Mouse (Mus musculus) olfactory bulb, adult 2 months (tissue): ENCODE measurements around the gene Il17re. TPM values are rescaled to one million over a fixed set of nuclear protein-coding genes. Genes with fewer than 3 reads are reported as not detected.
A peak's percentile ranks its signal among the peaks of the same experiment; 100 is the strongest.

Source experiments
- H3K27ac ChIP-seq: fragments of 200-500 bp; 2 replicates; pipeline ENCODE4 v1.5.1; 2012; ENCODE audit warnings: low read depth, low read length; ENCODE audit not compliant: insufficient read depth
- H3K4me1 ChIP-seq: fragments of 200-500 bp; 2 replicates; pipeline ENCODE4 v1.6.1; 2012; ENCODE audit warnings: low read length; ENCODE audit not compliant: control insufficient read depth, insufficient read depth
- H3K4me3 ChIP-seq: fragments of 200-500 bp; 2 replicates; pipeline ENCODE4 v1.5.1; 2012; ENCODE audit warnings: mild to moderate bottlenecking, low read depth, low read length, moderate library complexity; ENCODE audit not compliant: insufficient read depth
- CTCF ChIP-seq: fragments of 200-500 bp; IDR thresholded peaks from 2 replicates; pipeline ENCODE4 v1.5.1; 2012; ENCODE audit warnings: low read depth, mild to moderate bottlenecking, low read length, moderate library complexity; ENCODE audit not compliant: insufficient read depth
- POLR2A ChIP-seq: fragments of 200-500 bp; IDR thresholded peaks from 2 replicates; pipeline ENCODE4 v1.6.1; 2012; ENCODE audit warnings: mild to moderate bottlenecking, low read depth, low read length, moderate library complexity; ENCODE audit not compliant: insufficient read depth
- WGBS: fragments of 180-500 bp; shearing (Covaris S2); methylation state at CpG from one replicate; pipeline ENCODE4 v1.1.7; 2018; 5-methylcytosine and 5-hydroxymethylcytosine counted together
- polyA plus RNA-seq: library from polyadenylated mRNA; stranded (reverse); fragments of >200 nt; gene quantifications from 2 replicates; pipeline ENCODE4 v1.2.4, GENCODE M21; 2012; ENCODE audit warnings: low replicate concordance; ENCODE audit not compliant: missing spikeins, insufficient read depth, insufficient read length

Gene Il17re
- polyA plus RNA-seq, 1 experiment: not detected

- TF ChIP-seq CTCF (no peak), POLR2A (no peak)
- peak overlapping the region; percentile 59 for H3K27ac ChIP-seq
- 46% methylated on average over 24 of the region's 24 CpGs for WGBS
- H3K4me1 ChIP-seq: peaks cover 53% of the 10 kb centered on the region
- no peak overlapping the region for H3K4me3 ChIP-seq
These were observed 34.0 kb downstream of the Il17re start for GRCm38 (mm10) chr6:113492101-113492864.

- peak overlapping the region; percentile 43 for H3K4me3 ChIP-seq
- peaks cover 41% of the 10 kb centered on the region for H3K4me1 ChIP-seq
- 0 out of 2 replicates have a peak overlapping the region, but pooled peaks have one; percentile 9 for H3K27ac ChIP-seq
- WGBS: 3% methylated on average over 54 of the region's 54 CpGs
- peak; percentile 74 for TF ChIP-seq CTCF
- no peak for TF ChIP-seq POLR2A
These were observed 36.0 kb downstream of the Il17re start for GRCm38 (mm10) chr6:113494258-113494788.

GRCm38 (mm10) chr6:113495071-113495675 is 36.9 kb downstream of the Il17re start:
- Histone ChIP-seq H3K4me3 (no peak overlapping the region), H3K4me1 (peaks cover 42% of the 10 kb centered on the region), H3K27ac (no peak overlapping the region)
- 63% methylated on average over 28 of the region's 28 CpGs for WGBS
- no peak for TF ChIP-seq CTCF
- no peak for TF ChIP-seq POLR2A

GRCm38 (mm10) chr6:113499346-113499745 is 41.1 kb downstream of the Il17re start:
- WGBS: 85% methylated on average over 6 of the region's 6 CpGs
- no peak overlapping the region for H3K27ac ChIP-seq

GRCm38 (mm10) chr6:113501388-113502084 is 43.3 kb downstream of the Il17re start, which contains the start of gene Prrt3:
Gene Prrt3 (minus strand): TSS chr6:113501931.
- peak within 1 kb of the TSS; percentile 83 for H3K4me3 ChIP-seq
- H3K4me1 ChIP-seq: peaks cover 7% of the 10 kb centered on the region; the same call in 1 of the 2 replicates
- 1% methylated on average over 32 of the region's 32 CpGs for WGBS
- TF ChIP-seq POLR2A (peak; percentile 58; the same call in 1 of the 2 replicates), CTCF (no peak)
- H3K27ac ChIP-seq: peak within 1 kb of the TSS; percentile 17; the same call in 1 of the 2 replicates

More at GRCm38 (mm10) chr6:113499346-113499745, 41.1 kb downstream of the Il17re start:
- Histone ChIP-seq H3K4me1 (peaks cover 21% of the 10 kb centered on the region), H3K4me3 (no peak overlapping the region)
- TF ChIP-seq POLR2A (no peak), CTCF (no peak)

- no peak overlapping the region for H3K4me3 ChIP-seq
- TF ChIP-seq CTCF (no peak), POLR2A (no peak)
- peaks cover 7% of the 10 kb centered on the region; the same call in 1 of the 2 replicates for H3K4me1 ChIP-seq
- no peak overlapping the region for H3K27ac ChIP-seq
- WGBS: 72% methylated on average over 2 of the region's 2 CpGs
These were observed 44.5 kb downstream of the Il17re start for GRCm38 (mm10) chr6:113502801-113503200.

GRCm38 (mm10) chr6:113505689-113506088 is 47.4 kb downstream of the Il17re start:
- TF ChIP-seq POLR2A: no peak
- no peak for TF ChIP-seq CTCF
- peaks cover 8% of the 10 kb centered on the region; the same call in 1 of the 2 replicates for H3K4me1 ChIP-seq
- H3K27ac ChIP-seq: no peak overlapping the region
- H3K4me3 ChIP-seq: no peak overlapping the region
- WGBS: 92% methylated on average over 1 of the region's 1 CpGs

- no peak overlapping the region for H3K4me3 ChIP-seq
- H3K27ac ChIP-seq: no peak overlapping the region
- 0 out of 2 replicates have a peak, but pooled peaks cover 7% of the 10 kb centered on the region for H3K4me1 ChIP-seq
- TF ChIP-seq CTCF: no peak
- TF ChIP-seq POLR2A: no peak
These were observed 48.8 kb downstream of the Il17re start for GRCm38 (mm10) chr6:113507130-113507529.
